8 mouse cellular contexts compared by ENCODE assay signal in the genomic region with DNA sequence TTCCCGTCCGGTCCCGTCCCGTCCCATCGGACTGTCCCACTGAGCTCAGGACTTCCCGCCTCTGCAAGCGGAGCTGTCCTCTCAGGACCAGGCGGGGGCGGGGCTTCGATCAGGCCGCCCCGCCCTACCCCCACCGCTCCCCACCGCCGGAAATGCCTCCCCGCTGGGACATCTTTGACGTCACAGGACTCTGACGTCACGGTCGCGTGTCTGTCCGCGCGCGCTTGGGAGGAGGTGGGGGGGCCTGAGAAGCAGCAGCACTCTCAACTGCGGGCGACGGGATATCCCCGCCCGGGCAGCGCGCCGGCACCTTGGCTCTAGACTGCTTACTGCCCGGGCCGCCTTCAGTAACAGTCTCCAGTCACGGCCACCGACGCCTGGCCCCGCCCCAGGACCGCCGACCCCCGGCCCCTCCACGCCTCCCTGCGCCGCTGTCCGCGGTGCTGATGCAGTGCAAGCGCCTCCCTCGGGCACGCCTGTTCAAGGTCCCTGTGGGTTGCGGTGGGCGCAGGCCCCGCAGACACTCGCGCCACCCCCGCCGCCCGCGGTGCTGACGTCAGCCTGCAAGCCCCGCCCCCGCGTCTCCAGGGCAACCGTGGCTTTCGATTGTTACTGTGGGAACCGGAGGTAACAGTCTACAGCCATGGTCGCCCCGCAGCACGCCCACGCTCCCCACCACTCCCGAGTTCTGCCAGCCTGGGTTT. TPM values are rescaled to one million over a fixed set of nuclear protein-coding genes. Genes with fewer than 3 reads are reported as not detected.
DNase-seq lines count a peak whose midpoint lies in the region; ATAC-seq lines count a peak whose summit lies in the region.

No protein-coding gene starts in this region.

- peak overlapping the region; percentile 79 for H3K4me3 ChIP-seq in hindbrain, embryonic 15.5 days

- peaks cover 9% of the 10 kb centered on the region; the same call in 1 of the 2 replicates for H3K27me3 ChIP-seq in hindbrain, embryonic 15.5 days

- no peaks in the 10 kb centered on the region for H3K9me3 ChIP-seq in hindbrain, embryonic 15.5 days

- peak; percentile 74 for ATAC-seq in hindbrain, embryonic 15.5 days (ENCODE audit: low FRiP score, low read depth)

- peak overlapping the region; percentile 61 for H3K9ac ChIP-seq in hindbrain, embryonic 15.5 days

- WGBS in hindbrain, embryonic 15.5 days: under 1% methylated on average over 52 of the region's 71 CpGs

- peaks cover 7% of the 10 kb centered on the region; the same call in 1 of the 2 replicates for H3K36me3 ChIP-seq in hindbrain, embryonic 15.5 days

- peak overlapping the region; percentile 75 for H3K4me2 ChIP-seq in hindbrain, embryonic 15.5 days

- peak overlapping the region; percentile 87 for H3K27ac ChIP-seq in hindbrain, embryonic 15.5 days (replicated peaks)

- H3K4me1 ChIP-seq in hindbrain, embryonic 15.5 days (replicated peaks): peaks cover 68% of the 10 kb centered on the region

- DNase-seq in NIH3T3 (ENCODE audit: low read depth): peak; percentile 93
- peak; percentile 91 for DNase-seq in cerebellum, adult 9-10 months
- peak; percentile 94 for DNase-seq in frontal cortex, postnatal 14 days (ENCODE audit: low spot score in 2 of 2)
- DNase-seq in left cerebral cortex, adult 18-20 months (ENCODE audit: low spot score in 2 of 2): peak; percentile 91 to 96
- peak; percentile 89 to 90 for DNase-seq in lung, postnatal 4 days
- peak; percentile 73 for DNase-seq in retina, postnatal 7 days (ENCODE audit: low read depth, low spot score)
- DNase-seq in urinary bladder, postnatal 14 days (ENCODE audit: low spot score): peak; percentile 79

RNA-seq across cellular contexts. Expression of gene Hic1, which starts 3.9 kb away (rescaled TPM):
- polyA plus RNA-seq in hindbrain, embryonic 15.5 days (2015; fragmentation: Nextera tagmentation; extraction: Ambion mirVana): 4.2 and 4.8 TPM in 2 replicates
- total RNA-seq in left cerebral cortex, adult 18-20 months (2021): 1 to 10 TPM; 3.8 to 5.0 TPM

RNA-seq across cellular contexts. Expression of gene Ovca2, which starts 5.4 kb away (rescaled TPM):
- polyA plus RNA-seq in hindbrain, embryonic 15.5 days (2015; fragmentation: Nextera tagmentation; extraction: Ambion mirVana): 14.3 and 14.8 TPM in 2 replicates
- total RNA-seq in left cerebral cortex, adult 18-20 months (2021): 10 to 100 TPM in 1 of 2 experiments, 1 to 10 TPM in 1; 9.2 to 12.0 TPM

RNA-seq across cellular contexts. Expression of gene Dph1, which starts 17.8 kb away (rescaled TPM):
- polyA plus RNA-seq in hindbrain, embryonic 15.5 days (2015; fragmentation: Nextera tagmentation; extraction: Ambion mirVana): 14.0 and 15.9 TPM in 2 replicates
- 10 to 100 TPM; 28.5 to 32.1 TPM for total RNA-seq in left cerebral cortex, adult 18-20 months (2021)

RNA-seq across cellular contexts. Expression of gene Rtn4rl1, which starts 20.3 kb away (rescaled TPM):
- polyA plus RNA-seq in hindbrain, embryonic 15.5 days (2015; fragmentation: Nextera tagmentation; extraction: Ambion mirVana): 11.7 and 12.6 TPM in 2 replicates
- total RNA-seq in left cerebral cortex, adult 18-20 months (2021): 10 to 100 TPM; 86.2 to 91.0 TPM

Comparison
In these comparisons a context has a peak if more than half of its experiments do, and no peak if none do; other contexts are left out.
1. Peak in every context shown above with its lines: DNase-seq, ATAC-seq, H3K4me3 ChIP-seq and H3K27ac ChIP-seq.